Mouse (Mus musculus) right cerebral cortex, postnatal 10 days (tissue): Measurements from ENCODE around the gene Olfr1336.
"Not testable (repeated sequence)": the region's sequence is repeated elsewhere in the genome, so short reads cannot be mapped to it uniquely, and the experiment has no call there.

ENCODE experiments used
- DNase-seq, 2 experiments: peaks; one replicate each; pipeline ENCODE4 v3.0.0; 2021; ENCODE audit warnings: low spot score in 2 of 2

Olfr1336 gene

DNA sequence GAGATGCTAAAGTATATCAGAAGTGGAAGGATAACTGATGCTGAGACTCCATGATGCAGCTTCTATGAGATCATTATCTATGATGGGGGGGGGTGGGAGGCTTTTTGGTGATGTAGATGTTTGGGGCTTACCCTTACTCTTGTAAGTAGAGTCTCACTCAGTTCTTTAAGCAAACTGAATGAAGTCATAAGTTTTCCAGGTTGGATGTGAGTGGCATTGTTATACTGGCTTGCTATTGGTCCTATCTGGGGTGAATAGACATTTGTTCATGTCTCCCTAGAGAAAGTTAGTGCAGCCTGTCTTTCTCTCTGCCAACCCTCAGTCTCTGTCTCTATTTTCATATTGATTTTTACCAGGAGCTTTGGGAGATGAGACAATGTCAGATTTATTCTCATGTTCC lies at the start of gene Olfr1336:
Olfr1336 (plus strand) TSS at position 301 of the 400 bp plus-strand sequence.
- no peak for DNase-seq

DNA sequence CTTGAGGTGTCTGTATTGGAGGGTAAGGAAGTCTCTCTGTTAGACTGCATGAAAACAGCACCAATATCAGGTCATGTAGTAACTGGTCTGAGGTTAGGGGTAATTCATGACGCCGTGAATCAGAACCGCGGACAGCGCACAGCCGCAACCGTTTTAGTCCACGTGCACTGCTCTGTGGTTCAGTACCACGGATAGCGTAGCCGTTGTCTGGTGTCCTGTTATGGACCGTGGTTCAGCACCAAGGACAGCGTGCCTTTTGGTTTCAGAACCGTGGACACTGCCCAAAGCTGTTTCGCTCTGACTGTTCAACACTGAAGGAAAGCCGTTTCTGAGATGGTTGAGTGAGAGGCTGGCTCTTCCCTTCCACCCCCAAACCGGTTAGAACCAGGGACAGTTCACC lies 45.9 kb upstream of the Olfr1336 start, which contains the start of gene Gm20715:
Gm20715 (plus strand) TSS at position 235 of the 400 bp plus-strand sequence.
- peak; percentile 82 to 87 for DNase-seq

- peak; percentile 82 to 83 for DNase-seq
Measured at GRCm38 (mm10) chr7:6414626-6415441, 41.1 kb upstream of the Olfr1336 start.

GRCm38 (mm10) chr7:6415442-6415787 lies 40.6 kb upstream of the Olfr1336 start:
- DNase-seq, result no peak

DNA sequence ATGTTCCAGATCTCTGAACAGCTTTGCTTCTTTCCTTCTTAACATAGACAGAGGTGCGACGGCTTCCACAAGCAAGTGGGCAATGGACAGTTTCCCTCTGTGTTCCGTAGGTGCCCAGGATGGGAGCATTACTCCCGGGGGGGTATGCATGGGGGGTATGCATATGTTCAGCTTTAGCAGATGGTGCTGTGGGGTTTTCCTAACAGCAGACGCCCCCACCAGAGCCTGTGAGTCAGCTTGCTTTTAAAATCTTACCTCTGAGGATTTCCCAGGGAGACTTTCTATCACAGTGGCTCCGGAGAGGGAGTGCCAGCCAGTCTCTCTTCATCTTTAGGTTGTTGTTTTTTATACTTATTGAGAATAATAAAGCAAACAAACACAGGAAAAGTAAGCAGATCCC lies 36.1 kb upstream of the Olfr1336 start:
- no peak for DNase-seq

DNA sequence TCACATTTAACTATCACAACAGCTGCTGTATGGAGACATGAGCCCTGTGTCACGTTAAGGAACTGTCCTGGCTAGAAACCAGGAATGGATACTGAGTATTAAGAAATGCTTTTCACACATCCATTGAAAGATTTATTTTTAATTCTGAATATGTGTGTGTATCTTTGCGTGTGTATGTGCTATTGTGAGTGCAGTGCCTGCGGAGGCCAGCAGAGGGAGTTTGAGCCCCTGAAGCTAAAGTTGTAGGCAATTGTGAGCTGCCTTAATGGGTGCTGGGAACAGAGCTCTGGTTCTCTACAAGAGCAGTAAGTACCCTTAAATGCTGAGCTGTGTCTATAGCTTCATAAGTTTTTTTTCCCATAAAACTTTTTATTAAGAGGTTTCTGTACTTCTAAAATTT lies 26.6 kb upstream of the Olfr1336 start:
- no peak for DNase-seq

GRCm38 (mm10) chr7:6430342-6430741 lies 25.6 kb upstream of the Olfr1336 start:
- no peak for DNase-seq

GRCm38 (mm10) chr7:6438388-6438787 lies 17.6 kb upstream of the Olfr1336 start, which contains the start of gene Olfr1344:
Gene Olfr1344 (plus strand): TSS chr7:6438688.
- DNase-seq, result no peak

- DNase-seq, result no peak
Measured at GRCm38 (mm10) chr7:6441173-6441572, 14.8 kb upstream of the Olfr1336 start.

DNA sequence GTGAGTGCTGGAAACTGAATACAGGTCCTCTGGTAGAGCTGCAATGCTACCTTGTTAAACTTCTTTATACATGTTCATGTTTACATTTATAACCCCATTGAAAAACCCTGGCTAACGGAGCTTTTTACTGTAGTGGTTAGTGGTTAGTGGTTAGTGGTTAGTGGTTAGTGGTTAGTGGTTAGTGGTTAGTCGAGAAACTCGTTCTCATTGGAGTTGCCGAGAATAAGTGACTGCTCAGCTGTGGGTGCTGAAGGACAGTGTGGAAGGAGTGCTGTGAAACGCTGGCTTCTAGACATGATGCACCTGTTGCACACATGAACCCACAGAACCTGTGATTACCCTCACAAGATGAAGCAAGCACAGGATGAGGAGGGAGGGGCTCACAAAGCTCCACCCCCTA lies 8.2 kb upstream of the Olfr1336 start:
- no peak for DNase-seq

DNA sequence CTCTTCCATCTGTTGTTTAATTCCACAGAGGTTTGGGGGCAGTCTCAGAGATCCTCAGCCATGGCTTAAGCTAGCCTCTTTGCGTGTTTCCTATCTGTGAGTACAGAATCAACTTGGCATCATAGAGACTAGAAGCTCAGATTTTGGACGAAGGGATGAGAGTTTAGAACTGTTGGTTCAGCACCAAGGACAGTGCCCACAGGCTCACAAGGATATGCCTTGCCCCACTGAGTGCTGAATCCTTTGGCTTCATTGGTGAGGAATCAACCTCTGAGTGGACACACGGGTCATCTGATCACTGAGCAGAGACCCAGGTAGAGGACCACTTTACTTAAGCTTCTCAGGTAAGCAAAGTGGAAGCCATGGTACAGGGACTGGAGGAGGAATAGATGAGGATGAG lies 431 bp downstream of the Olfr1336 start:
- no peak for DNase-seq

- DNase-seq, result no peak
Measured at GRCm38 (mm10) chr7:6466951-6467350, 11.0 kb downstream of the Olfr1336 start, which contains the start of gene Olfr1346. Gene Olfr1346 (plus strand): TSS chr7:6467101.

GRCm38 (mm10) chr7:6477633-6478032 lies 21.7 kb downstream of the Olfr1336 start:
- DNase-seq, result not testable (repeated sequence)

DNA sequence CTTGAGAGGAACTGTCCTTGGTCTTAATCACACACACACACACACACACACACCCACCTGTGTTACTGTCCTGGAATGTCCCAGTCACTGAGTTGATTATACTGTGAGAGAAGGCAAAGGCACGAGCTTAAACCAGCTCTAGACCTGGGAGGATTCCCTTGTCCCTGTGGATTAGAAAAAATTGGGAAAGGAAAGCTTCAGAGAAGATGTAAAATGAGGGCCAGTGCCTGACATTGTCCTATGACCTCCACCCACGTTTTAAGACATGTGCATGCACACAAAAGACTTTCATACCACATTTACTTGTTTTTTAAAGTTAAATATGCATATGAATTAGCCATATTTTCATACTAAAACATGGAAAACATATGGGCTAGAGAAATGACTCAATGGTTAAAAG lies 30.9 kb downstream of the Olfr1336 start, which contains the start of gene Olfr5:
Olfr5 (minus strand) TSS at position 101 of the 400 bp plus-strand sequence.
- no peak for DNase-seq

- DNase-seq, result no peak
Measured at GRCm38 (mm10) chr7:6499655-6500054, 43.7 kb downstream of the Olfr1336 start, which contains the start of gene Olfr1347. Gene Olfr1347 (minus strand): TSS chr7:6499755.

GRCm38 (mm10) chr7:6508648-6509047 lies 52.7 kb downstream of the Olfr1336 start, which contains the start of gene Olfr1348:
Gene Olfr1348 (minus strand): TSS chr7:6508748.
- DNase-seq, result no peak
